Mouse (Mus musculus) thymus, postnatal 0 days (tissue): ENCODE data around the gene Nme9. TPM values are rescaled to one million over a fixed set of nuclear protein-coding genes. Genes with fewer than 3 reads are reported as not detected.
A peak's percentile ranks its signal among the peaks of the same experiment; 100 is the strongest.

Experiments
- DNase-seq: peaks from one replicate; pipeline ENCODE4 v3.0.0-alpha.2; 2015; ENCODE audit warnings: low spot score
- polyA plus RNA-seq: library from polyadenylated mRNA; unstranded; fragments of >200 nt; fragmentation: Nextera tagmentation; extraction: Ambion mirVana; gene quantifications from 2 replicates; pipeline ENCODE4 v1.2.1, GENCODE M21; 2015

The Nme9 gene
- polyA plus RNA-seq, 1 experiment from 2014 or later = 0.73 TPM

GRCm38 (mm10) chr9:99436182-99437030, 14.9 kb upstream of the Nme9 start:
- peak; percentile 27 for DNase-seq

DNA sequence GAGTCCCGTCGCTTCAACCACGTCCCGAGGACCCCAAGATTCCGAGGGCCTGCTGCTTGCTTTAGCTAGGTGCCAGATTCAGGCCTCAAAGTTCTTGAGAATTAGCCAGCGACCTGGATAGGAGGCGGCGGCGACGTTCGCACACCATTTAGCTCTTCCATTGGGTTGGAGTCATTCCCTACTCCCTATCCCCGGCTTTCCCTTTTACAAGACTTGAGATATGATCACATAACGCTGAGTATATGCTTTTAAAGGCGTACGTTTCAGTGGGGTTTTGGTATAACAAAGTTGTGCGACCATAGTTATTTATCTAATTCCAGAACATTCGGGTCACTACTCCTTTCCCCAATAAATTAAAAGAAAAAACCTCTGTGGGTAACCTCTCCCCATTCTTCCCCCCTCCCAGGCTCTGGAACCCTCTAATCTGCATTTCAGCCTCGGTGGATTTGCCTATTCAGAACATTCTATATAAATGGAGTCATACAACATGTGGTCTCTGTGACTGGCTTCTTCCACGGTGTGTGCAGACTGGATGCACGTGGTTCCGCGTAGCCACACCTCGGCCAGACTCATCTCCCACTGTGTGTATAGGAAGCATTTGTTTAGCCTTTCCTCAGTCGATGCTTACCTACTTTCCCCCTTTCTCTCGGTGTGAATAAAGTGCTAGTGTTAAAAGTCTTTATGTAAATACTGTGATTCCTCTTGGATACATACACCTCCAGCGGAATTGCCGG, 14.1 kb upstream of the Nme9 start, which contains the start of gene Mras:
TSS of gene Mras (minus strand) at position 351 of the 734 bp plus-strand sequence.
- no peak for DNase-seq

DNA sequence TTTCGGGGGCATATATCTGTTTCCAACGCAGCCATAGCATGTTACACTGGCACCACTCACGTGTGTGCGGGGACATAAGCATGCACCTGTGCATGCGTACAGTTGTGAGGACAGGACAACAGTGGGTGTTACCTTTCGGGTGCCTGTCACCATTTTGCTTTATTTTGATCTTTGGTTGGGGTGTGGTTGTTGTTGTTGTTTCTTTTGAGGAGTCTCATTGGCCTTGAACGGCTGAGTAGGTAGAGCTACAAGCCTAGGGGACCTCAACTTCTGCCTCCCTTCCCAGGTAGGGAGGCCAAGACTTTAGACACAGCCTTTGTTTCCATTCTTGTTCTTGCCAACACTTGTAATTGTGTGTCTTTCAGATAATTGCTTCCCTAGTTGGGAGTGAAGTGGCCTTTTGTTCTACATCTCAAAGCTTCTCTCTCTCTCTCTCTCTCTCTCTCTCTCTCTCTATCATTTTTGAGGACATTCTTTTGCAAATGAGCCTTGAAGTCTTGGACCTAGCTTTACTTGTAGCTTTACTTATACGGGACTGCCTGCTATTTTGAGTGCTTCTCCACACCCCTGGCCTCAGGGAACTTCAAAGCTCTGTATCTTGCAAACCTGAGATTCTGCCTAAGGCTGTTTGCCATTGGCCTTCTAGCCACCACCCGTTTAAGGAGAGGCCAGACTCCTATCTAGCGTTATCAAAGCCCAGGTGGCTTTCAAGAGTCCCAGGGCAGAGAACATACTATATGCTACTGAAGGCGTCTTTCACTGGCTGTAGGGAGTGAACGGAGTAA, 13.3 kb upstream of the Nme9 start:
- no peak for DNase-seq

GRCm38 (mm10) chr9:99439064-99439463, 12.2 kb upstream of the Nme9 start:
- DNase-seq = no peak

DNA sequence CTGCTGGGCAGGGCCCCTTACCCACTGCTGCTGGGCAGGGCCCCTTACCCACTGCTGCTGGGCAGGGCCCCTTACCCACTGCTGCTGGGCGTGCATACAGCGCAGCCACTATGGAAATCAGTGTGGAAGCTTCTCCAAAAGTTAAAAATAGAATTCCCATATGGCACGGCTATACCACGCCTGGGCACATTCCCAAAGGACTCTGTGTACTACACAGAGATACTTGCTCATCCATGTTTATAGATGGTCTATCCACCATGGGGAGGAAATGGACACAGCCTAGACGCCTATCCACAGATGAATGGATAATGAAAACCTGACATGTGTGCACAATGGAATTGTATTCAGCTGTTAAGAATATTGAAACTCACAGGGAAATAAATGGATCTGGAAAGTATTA, 10.3 kb upstream of the Nme9 start:
- DNase-seq = no peak

DNA sequence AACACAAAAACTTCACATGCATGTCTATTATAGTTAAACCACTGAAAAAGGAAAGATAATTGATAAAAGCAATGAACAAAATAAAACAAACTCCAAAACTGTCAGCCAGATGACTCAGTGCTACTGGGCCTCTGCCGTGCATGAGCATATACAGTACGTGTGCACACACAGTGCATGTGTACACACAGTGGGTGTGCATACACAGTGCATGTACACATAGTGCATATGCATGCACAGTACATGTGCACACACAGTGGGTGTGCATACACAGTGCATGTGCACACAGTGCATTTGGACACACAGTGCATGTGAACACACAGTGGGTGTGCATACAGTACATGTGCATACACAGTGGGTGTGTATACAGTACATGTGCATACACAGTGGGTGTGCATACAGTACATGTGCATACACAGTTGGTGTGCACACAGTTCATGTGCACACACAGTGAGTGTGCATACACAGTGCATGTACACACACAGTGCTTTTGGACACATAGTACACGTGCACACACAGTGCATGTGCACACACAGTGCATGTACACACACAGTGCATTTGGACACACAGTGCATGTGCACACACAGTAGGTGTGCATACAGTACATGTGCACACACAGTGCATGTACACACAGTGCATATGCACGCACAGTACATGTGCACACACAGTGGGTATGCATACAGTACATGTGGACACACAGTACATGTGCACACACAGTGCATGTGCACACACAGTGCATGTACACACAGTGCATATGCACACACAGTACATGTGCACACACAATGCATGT, 9.4 kb upstream of the Nme9 start:
- DNase-seq = no peak

- peak; percentile 13 for DNase-seq
Observed at GRCm38 (mm10) chr9:99444590-99445178, 6.6 kb upstream of the Nme9 start.

DNA sequence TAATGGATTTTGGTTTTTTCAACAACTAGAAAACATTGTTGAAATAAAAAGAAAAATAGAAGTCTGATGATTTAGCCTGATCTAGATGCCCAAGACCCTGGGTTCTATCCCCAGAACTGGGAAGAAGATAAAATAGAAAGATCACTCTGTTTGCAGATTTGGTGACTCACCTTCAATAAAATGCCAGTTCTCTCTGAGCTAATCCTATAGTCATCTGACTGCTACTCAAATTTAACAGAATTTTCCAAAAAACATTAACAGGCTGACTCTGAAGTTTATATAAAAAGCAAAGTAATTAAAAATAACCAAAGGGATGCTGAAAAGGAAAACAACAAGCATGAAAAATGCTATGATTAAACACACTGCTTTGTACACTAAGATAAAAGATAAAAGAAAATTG, 5.0 kb upstream of the Nme9 start:
- DNase-seq = no peak

- DNase-seq = no peak
Observed at GRCm38 (mm10) chr9:99447323-99447722, 4.0 kb upstream of the Nme9 start.

DNA sequence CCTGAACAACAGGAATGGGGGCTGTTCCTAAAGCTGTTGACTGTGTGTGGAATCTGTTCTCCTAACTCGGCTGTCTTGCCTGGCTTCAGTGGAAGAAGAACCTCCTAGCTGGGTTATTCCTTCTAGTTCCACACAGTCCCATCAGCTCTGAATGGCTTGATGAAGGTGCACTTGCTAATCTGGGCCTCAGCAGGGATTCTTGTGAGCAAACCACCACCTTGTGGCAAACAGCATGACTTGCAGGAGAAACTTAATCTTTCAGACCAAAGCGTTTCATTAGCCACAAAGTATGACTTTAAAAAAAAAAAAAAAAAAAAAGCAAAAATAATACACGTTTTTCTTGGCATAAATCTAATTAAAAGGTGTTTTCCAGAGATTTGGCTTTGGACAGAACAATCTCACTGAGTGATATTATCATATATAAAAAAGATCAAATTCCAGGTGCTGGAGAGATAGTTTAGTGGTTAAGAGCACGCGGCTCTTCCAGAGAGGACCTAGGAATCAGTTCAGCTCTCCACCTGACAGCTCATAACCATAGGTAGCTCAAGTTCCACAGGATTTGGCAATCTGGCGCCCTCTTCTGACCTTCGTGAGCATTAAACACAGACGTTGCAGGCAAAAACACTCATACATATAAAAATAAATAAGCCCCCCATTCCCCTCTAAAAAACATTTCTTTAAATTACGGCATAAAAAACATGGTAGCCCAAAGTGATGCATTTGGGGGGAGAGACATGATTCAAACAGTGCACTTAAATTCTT, 1.2 kb upstream of the Nme9 start:
- peak; percentile 46 for DNase-seq

- DNase-seq = no peak
Observed at GRCm38 (mm10) chr9:99454211-99454610, 2.9 kb downstream of the Nme9 start.

DNA sequence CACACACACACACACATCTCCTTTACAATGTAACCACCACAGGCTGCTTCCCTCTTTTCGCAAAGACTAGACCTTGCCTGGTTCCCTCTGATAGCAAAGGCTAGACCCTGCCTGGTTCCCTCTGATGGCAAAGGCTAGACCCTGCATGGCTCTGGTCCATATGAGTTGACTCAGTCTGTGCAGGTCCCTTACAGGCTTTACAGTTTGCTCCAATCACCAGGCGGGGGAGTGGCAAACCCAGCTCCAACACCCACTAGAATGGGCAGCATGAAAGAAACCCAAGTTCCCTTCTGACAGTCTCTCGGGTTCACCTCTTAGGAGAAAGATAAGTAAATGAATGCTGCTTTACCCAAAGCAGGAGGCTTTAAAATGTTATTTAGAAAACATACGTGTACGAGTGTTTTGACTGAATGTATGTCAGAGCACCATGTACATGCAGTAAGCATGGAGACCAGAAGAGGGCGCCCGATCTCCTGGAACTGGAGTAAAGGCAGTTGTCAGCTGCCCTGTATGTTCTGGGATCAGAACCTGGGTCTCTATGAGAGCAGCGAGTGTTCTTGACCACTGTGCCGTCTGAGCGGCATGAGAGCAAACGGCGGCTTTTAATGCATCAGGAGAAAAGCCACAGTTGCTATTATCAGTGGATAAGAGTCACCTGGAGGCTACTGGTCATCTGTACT, 7.4 kb downstream of the Nme9 start:
- DNase-seq = peak; percentile 46

GRCm38 (mm10) chr9:99459730-99460129, 8.5 kb downstream of the Nme9 start:
- DNase-seq = no peak

DNA sequence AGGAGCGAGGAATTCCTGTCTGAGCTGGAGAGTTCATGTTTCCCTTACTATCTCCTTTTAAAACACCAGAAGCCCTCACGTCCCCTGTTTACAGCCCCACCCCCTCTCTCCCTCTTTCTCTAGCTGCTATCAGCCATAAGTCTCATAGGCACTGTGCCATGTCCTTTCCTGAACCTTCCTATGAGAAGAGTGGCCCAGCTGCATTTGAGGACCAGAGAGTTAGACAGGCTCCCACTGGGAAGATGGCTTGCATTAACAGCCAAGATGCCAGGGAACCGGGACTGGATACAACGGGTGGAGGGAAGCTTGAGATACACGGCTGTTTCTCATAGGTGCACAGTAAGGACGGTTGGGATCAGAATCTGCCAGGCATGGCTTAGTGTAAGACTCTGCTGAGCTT, 13.6 kb downstream of the Nme9 start:
- DNase-seq = no peak

GRCm38 (mm10) chr9:99468572-99468971, 17.3 kb downstream of the Nme9 start:
- no peak for DNase-seq

- peak; percentile 8 for DNase-seq
Observed at GRCm38 (mm10) chr9:99469681-99470273, 18.5 kb downstream of the Nme9 start.

DNA sequence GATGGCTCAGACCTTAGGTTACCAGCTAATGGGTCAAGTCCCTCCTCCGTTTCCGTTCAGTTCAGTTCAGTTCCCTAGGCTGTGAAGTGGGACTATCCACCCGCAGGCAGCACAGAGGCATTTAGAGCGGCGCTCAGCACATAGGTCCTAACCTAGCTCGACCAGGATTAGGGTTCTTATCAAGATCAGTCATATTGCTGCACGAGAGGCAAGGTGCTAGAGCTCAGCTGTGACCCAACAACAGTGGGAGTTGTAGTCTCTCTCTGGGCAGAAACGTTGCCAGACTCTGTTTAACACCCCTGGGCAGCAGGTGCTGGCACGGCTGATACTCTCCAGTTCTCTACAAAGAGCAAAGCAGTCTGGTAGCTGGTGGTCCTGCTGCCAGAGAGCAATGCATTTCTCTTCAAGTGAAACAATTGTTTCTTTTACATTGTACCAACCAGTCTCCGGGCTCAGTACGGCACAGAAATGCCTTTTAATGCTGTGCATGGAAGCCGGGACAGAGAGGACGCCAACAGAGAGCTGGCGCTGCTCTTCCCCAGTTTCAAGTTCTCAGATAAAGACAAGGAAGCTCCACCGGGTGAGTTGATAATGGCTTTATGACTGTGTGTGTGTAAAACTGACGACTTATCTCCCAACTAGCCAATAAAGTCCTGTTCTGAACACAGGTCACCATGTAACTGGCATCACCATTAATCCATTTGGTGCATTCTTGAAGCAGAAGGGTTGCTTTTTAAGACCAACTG, 19.2 kb downstream of the Nme9 start:
- DNase-seq = no peak

- no peak for DNase-seq
Observed at GRCm38 (mm10) chr9:99471334-99471733, 20.1 kb downstream of the Nme9 start.
